Comparison of ENCODE assay signal across 7 mouse cellular contexts in the genomic region with DNA sequence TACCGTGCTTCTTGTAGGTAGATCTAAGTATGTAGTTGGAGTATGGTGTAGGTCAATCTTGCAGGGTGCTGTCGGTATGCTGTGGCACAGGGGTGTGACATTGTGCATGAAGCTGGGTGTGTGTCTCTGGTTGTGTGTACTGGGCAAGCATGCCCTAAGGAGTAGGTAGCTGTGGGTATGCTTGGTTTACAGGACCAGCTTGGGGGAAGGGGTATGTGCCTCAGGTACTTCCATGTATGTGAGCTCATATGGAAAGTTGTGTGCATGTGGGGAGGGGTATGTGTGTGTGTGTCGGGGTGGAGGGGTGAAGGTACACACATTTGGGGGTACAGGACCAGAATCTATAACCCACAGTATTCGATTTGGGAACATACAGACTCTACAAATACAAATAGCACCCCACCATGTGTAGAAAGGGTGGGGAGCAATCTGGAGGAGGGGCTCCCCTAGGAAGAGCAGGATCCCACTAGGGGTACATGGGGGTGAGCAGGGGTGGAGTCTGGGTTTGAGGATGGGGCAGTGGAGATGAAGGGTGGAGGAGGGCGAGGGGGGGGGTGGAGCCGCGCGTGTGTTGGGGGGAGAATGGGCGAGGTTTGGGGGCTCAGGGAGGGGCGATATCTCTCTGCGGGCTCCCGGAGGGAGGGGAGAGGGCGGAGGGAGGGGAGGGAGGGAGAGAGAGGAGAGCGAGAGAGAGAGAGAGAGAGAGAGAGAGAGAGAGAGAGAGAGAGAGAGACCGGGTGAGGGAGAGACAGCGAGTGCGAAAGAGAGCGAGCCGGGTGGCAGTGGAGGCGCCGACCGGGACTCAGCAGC. TPM values are rescaled to one million over a fixed set of nuclear protein-coding genes. Genes with fewer than 3 reads are reported as not detected.
DNase-seq lines count a peak whose midpoint lies in the region; ATAC-seq and TF ChIP-seq lines count a peak whose summit lies in the region.

A gene (plus strand): TSS at position 779 of the 810 bp plus-strand sequence.

- TF ChIP-seq POLR2A in liver, adult 2 months (IDR thresholded peaks at IDR 0.05; ENCODE audit: extremely low read depth, insufficient read depth, low read length), result no peak
- no peak for TF ChIP-seq POLR2A in embryonic fibroblast, embryonic 13.5 days (IDR thresholded peaks at IDR 0.05; ENCODE audit: low read depth, low read length)

- H3K36me3 ChIP-seq in liver, adult 2 months (ENCODE audit: control insufficient read depth, insufficient read depth, low read length), result no peaks in the 10 kb centered on the region
- H3K36me3 ChIP-seq in intestine, embryonic 16.5 days (ENCODE audit: control insufficient read depth, insufficient read depth, low read length), result no peaks in the 10 kb centered on the region
- H3K36me3 ChIP-seq in midbrain, embryonic 10.5 days, result peaks cover 12% of the 10 kb centered on the region

- H3K79me2 ChIP-seq in liver, adult 2 months (ENCODE audit: control insufficient read depth, insufficient read depth, low read length), result no peaks in the 10 kb centered on the region

- ATAC-seq in intestine, embryonic 16.5 days, result no peak

- 23% methylated on average over 15 of the region's 22 CpGs for WGBS in liver, adult 2 months
- 17% methylated on average over 15 of the region's 22 CpGs for WGBS in intestine, embryonic 16.5 days
- 19% methylated on average over 15 of the region's 22 CpGs for WGBS in midbrain, embryonic 10.5 days

- peak within 1 kb of the TSS; percentile 10; the same call in 1 of the 2 replicates for H3K4me3 ChIP-seq in liver, adult 2 months (ENCODE audit: insufficient read depth, low read depth, low read length)
- H3K4me3 ChIP-seq in embryonic fibroblast, embryonic 13.5 days (ENCODE audit: insufficient read depth, low read length), result 0 out of 2 replicates have a peak within 1 kb of the TSS, but pooled peaks have one; percentile 6
- H3K4me3 ChIP-seq in intestine, embryonic 16.5 days (ENCODE audit: low read length), result peak within 1 kb of the TSS; percentile 54
- peak within 1 kb of the TSS; percentile 70 for H3K4me3 ChIP-seq in midbrain, embryonic 10.5 days

- no peaks in the 10 kb centered on the region for H3K9me3 ChIP-seq in intestine, embryonic 16.5 days (ENCODE audit: control insufficient read depth, low read length)
- no peaks in the 10 kb centered on the region for H3K9me3 ChIP-seq in midbrain, embryonic 10.5 days (replicated peaks)

- no peak for DNase-seq in liver, adult 2 months (ENCODE audit: extremely low read depth, low read depth, low spot score)
- DNase-seq in liver, result no peak
- peak; percentile 24 for DNase-seq in midbrain, embryonic 10.5 days (ENCODE audit: low spot score)
- no peak for DNase-seq in natural killer cell, adult 2 months (ENCODE audit: low spot score in 2 of 2)
- no peak for DNase-seq in gastrocnemius, adult 18-20 months (ENCODE audit: low spot score)

- H3K4me2 ChIP-seq in intestine, embryonic 16.5 days (ENCODE audit: low read depth, low read length), result peak within 1 kb of the TSS; percentile 98

- peaks cover 4% of the 10 kb centered on the region; the same call in 1 of the 2 replicates for H3K4me1 ChIP-seq in liver, adult 2 months (ENCODE audit: control insufficient read depth, insufficient read depth, low read length)
- H3K4me1 ChIP-seq in embryonic fibroblast, embryonic 13.5 days (ENCODE audit: control insufficient read depth, insufficient read depth, low read length), result no peaks in the 10 kb centered on the region; the same call in 1 of the 2 replicates
- H3K4me1 ChIP-seq in intestine, embryonic 16.5 days (ENCODE audit: control insufficient read depth, insufficient read depth, low read length), result peaks cover 20% of the 10 kb centered on the region
- peaks cover 49% of the 10 kb centered on the region for H3K4me1 ChIP-seq in midbrain, embryonic 10.5 days

- H3K9ac ChIP-seq in liver, adult 2 months (ENCODE audit: low read depth, low read length), result peak within 1 kb of the TSS; percentile 16; the same call in 1 of the 2 replicates
- H3K9ac ChIP-seq in intestine, embryonic 16.5 days (ENCODE audit: low read depth, low read length), result peak within 1 kb of the TSS; percentile 64

- H3K27me3 ChIP-seq in liver, adult 2 months (ENCODE audit: control insufficient read depth, insufficient read depth, low read length), result peaks cover 19% of the 10 kb centered on the region
- peaks cover 15% of the 10 kb centered on the region; the same call in 1 of the 2 replicates for H3K27me3 ChIP-seq in intestine, embryonic 16.5 days (replicated peaks; ENCODE audit: control insufficient read depth, insufficient read depth, low read length)
- H3K27me3 ChIP-seq in midbrain, embryonic 10.5 days (ENCODE audit: low read depth, poor library complexity, severe bottlenecking), result peaks cover 72% of the 10 kb centered on the region

- H3K27ac ChIP-seq in liver, adult 2 months (replicated peaks; ENCODE audit: insufficient read depth, low read depth, low read length), result no peak within 1 kb of the TSS
- H3K27ac ChIP-seq in embryonic fibroblast, embryonic 13.5 days (ENCODE audit: insufficient read depth, low read length), result no peak within 1 kb of the TSS
- H3K27ac ChIP-seq in intestine, embryonic 16.5 days (ENCODE audit: low read length), result no peak within 1 kb of the TSS
- H3K27ac ChIP-seq in midbrain, embryonic 10.5 days (replicated peaks), result peak within 1 kb of the TSS; percentile 91

- TF ChIP-seq CTCF in liver, adult 2 months (IDR thresholded peaks at IDR 0.05; ENCODE audit: low read depth, low read length), result no peak
- TF ChIP-seq CTCF in embryonic fibroblast, embryonic 13.5 days (IDR thresholded peaks at IDR 0.05; ENCODE audit: borderline replicate concordance, insufficient read depth, low read length), result no peak

RNA-seq across cellular contexts. Expression of the gene that starts here (rescaled TPM):
- under 0.01 TPM in 1 of 2 replicates, not detected in the other for total RNA-seq in liver, adult 2 months (2014; rRNA removed)
- polyA plus RNA-seq in liver, adult 2 months (2012; rRNA removed), result 0.04 and 0.06 TPM in 2 replicates
- polyA plus RNA-seq in embryonic fibroblast, embryonic 13.5 days (2011; ENCODE audit: insufficient read length, low read depth, missing spikeins), result 1.1 and 2.6 TPM in 2 replicates
- polyA plus RNA-seq in intestine, embryonic 16.5 days (2015; fragmentation: Nextera tagmentation; extraction: Ambion mirVana), result 1.2 and 1.5 TPM in 2 replicates
- polyA plus RNA-seq in midbrain, embryonic 10.5 days (2016; fragmentation: Nextera tagmentation; extraction: Ambion mirVana), result 1.5 and 2.6 TPM in 2 replicates
- under 1 TPM; 0.25 to 0.36 TPM for total RNA-seq in gastrocnemius, adult 18-20 months (2021)

Comparison
In these comparisons a context has a peak if more than half of its experiments do, and no peak if none do; other contexts are left out.
1. H3K4me3 ChIP-seq: peak in every context shown above with its lines; median percentile 70 in midbrain, embryonic 10.5 days; 54 in intestine, embryonic 16.5 days; 10 in liver, adult 2 months; 6 in embryonic fibroblast, embryonic 13.5 days.